12 mouse cellular contexts compared by ENCODE assay signal in the genomic region with DNA sequence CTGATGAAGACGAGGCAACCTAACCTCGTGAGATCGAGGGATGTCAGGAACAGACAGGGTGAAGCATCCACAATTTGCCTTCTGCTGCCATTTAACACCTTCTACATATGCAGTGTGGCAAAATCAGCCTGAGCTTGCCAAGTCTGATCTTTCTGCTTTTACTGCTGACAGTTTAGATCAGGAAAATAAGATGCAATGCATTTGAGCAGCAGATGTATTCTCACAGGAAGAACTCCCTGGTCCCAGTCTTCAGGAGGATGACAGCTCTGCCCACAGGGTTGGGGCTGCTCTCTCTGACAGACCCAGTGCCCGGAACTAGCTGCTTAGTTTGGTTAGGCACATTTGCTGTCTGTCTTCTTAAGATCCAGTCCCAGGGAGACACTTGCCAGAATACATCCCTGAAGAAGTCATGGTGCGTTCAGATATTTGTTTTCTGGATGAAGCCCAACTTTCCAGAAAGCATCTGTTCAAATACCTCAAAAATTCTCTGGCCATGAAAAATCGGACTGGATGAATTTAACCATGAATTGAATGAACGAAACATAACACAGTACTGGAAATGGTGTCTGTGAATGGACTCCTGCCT.
DNase-seq lines count a peak whose midpoint lies in the region; ATAC-seq and TF ChIP-seq lines count a peak whose summit lies in the region.
"Had no signal": no experiment of that assay in that cellular context is flagged by ENCODE, and none has a peak within 500 bp of the region (broad histone marks: within the 10 kb centered on the region; RNA-seq: fewer than 3 reads in every experiment).

No protein-coding gene starts in this region.

- peak; percentile 87 for ATAC-seq in forebrain, embryonic 15.5 days (replicated peaks)
- peak; percentile 50; the same call in 1 of the 2 replicates for ATAC-seq in limb, embryonic 14.5 days (ENCODE audit: low FRiP score, low read depth)

- no peak for TF ChIP-seq POLR2A in limb, embryonic 14.5 days (IDR thresholded peaks at IDR 0.05; ENCODE audit: borderline replicate concordance, extremely low read depth, insufficient read depth, insufficient read length)
- TF ChIP-seq POLR2A in brain, embryonic 14.5 days (IDR thresholded peaks at IDR 0.05; ENCODE audit: borderline replicate concordance, extremely low read depth, insufficient read depth, insufficient read length, poor library complexity, severe bottlenecking): no peak

- H3K9ac ChIP-seq in forebrain, embryonic 15.5 days (replicated peaks): no peak overlapping the region
- H3K9ac ChIP-seq in limb, embryonic 14.5 days (ENCODE audit: low read depth, low read length, severe bottlenecking): no peak overlapping the region
- H3K9ac ChIP-seq: hindbrain, embryonic 12.5 days; kidney, embryonic 15.5 days had no signal

- no peak for TF ChIP-seq CTCF in brain, embryonic 14.5 days (IDR thresholded peaks at IDR 0.05; ENCODE audit: borderline replicate concordance, extremely low read depth, insufficient read depth, insufficient read length)

- peak overlapping the region; percentile 78 for H3K27ac ChIP-seq in forebrain, embryonic 15.5 days (replicated peaks)
- no peak overlapping the region for H3K27ac ChIP-seq in forebrain, embryonic 10.5 days
- no peak overlapping the region for H3K27ac ChIP-seq in limb, embryonic 14.5 days (replicated peaks; ENCODE audit: low read depth, low read length)
- H3K27ac ChIP-seq in limb, embryonic 10.5 days: no peak overlapping the region
- H3K27ac ChIP-seq: hindbrain, embryonic 12.5 days; kidney, embryonic 15.5 days; macrophage had no signal

- no peaks in the 10 kb centered on the region for H3K9me3 ChIP-seq in forebrain, embryonic 15.5 days
- no peaks in the 10 kb centered on the region for H3K9me3 ChIP-seq in forebrain, embryonic 10.5 days
- no peaks in the 10 kb centered on the region for H3K9me3 ChIP-seq in limb, embryonic 14.5 days (ENCODE audit: control insufficient read depth, low read length)
- no peaks in the 10 kb centered on the region for H3K9me3 ChIP-seq in limb, embryonic 10.5 days (replicated peaks)
- H3K9me3 ChIP-seq: hindbrain, embryonic 12.5 days; kidney, embryonic 15.5 days had no signal

- no peaks in the 10 kb centered on the region for H3K36me3 ChIP-seq in forebrain, embryonic 15.5 days
- H3K36me3 ChIP-seq in forebrain, embryonic 10.5 days (replicated peaks): no peaks in the 10 kb centered on the region
- H3K36me3 ChIP-seq in limb, embryonic 14.5 days (ENCODE audit: control insufficient read depth, insufficient read depth, low read length): no peaks in the 10 kb centered on the region
- H3K36me3 ChIP-seq in limb, embryonic 10.5 days: no peaks in the 10 kb centered on the region
- H3K36me3 ChIP-seq: hindbrain, embryonic 12.5 days; kidney, embryonic 15.5 days had no signal

- DNase-seq in forebrain, embryonic 10.5 days (ENCODE audit: extremely low spot score, low spot score): no peak
- peak; percentile 55 for DNase-seq in limb, embryonic 14.5 days (ENCODE audit: low spot score)
- no peak for DNase-seq in limb, embryonic 10.5 days (ENCODE audit: low spot score)
- DNase-seq in brain, embryonic 14.5 days (ENCODE audit: low read depth): peak; percentile 88
- peak; percentile 48 to 56 for DNase-seq in layer of hippocampus, postnatal 36 days
- DNase-seq in adrenal gland, postnatal 25 days: no peak
- DNase-seq in embryo, embryonic 11 days: no peak
- DNase-seq: gastrocnemius, postnatal 36 days had no signal

- H3K4me1 ChIP-seq in forebrain, embryonic 15.5 days: peaks cover 11% of the 10 kb centered on the region
- no peaks in the 10 kb centered on the region for H3K4me1 ChIP-seq in forebrain, embryonic 10.5 days
- no peaks in the 10 kb centered on the region for H3K4me1 ChIP-seq in limb, embryonic 14.5 days (ENCODE audit: control insufficient read depth, insufficient read depth, low read length)
- H3K4me1 ChIP-seq in limb, embryonic 10.5 days: no peaks in the 10 kb centered on the region
- H3K4me1 ChIP-seq: hindbrain, embryonic 12.5 days; kidney, embryonic 15.5 days had no signal

- 0 out of 2 replicates have a peak overlapping the region, but pooled peaks have one; percentile 8 for H3K4me2 ChIP-seq in forebrain, embryonic 15.5 days (replicated peaks)
- no peak overlapping the region for H3K4me2 ChIP-seq in limb, embryonic 14.5 days (replicated peaks; ENCODE audit: low read depth, low read length, severe bottlenecking)
- H3K4me2 ChIP-seq: hindbrain, embryonic 12.5 days; kidney, embryonic 15.5 days had no signal

- WGBS in forebrain, embryonic 15.5 days: 56% methylated on average over 7 of the region's 7 CpGs
- 89% methylated on average over 7 of the region's 7 CpGs for WGBS in forebrain, embryonic 10.5 days
- WGBS in limb, embryonic 14.5 days: 66% methylated on average over 7 of the region's 7 CpGs
- 88% methylated on average over 7 of the region's 7 CpGs for WGBS in limb, embryonic 10.5 days

- H3K27me3 ChIP-seq in forebrain, embryonic 15.5 days: no peaks in the 10 kb centered on the region
- no peaks in the 10 kb centered on the region for H3K27me3 ChIP-seq in forebrain, embryonic 10.5 days (ENCODE audit: poor library complexity, severe bottlenecking)
- no peaks in the 10 kb centered on the region for H3K27me3 ChIP-seq in limb, embryonic 14.5 days (ENCODE audit: control insufficient read depth, insufficient read depth, low read length)
- H3K27me3 ChIP-seq in limb, embryonic 10.5 days (ENCODE audit: low read depth, poor library complexity, severe bottlenecking): no peaks in the 10 kb centered on the region
- H3K27me3 ChIP-seq: hindbrain, embryonic 12.5 days; kidney, embryonic 15.5 days had no signal

- no peak overlapping the region for H3K4me3 ChIP-seq in forebrain, embryonic 15.5 days
- no peak overlapping the region for H3K4me3 ChIP-seq in forebrain, embryonic 10.5 days
- H3K4me3 ChIP-seq in limb, embryonic 14.5 days (replicated peaks; ENCODE audit: low read length): no peak overlapping the region
- H3K4me3 ChIP-seq in limb, embryonic 10.5 days: no peak overlapping the region
- H3K4me3 ChIP-seq: hindbrain, embryonic 12.5 days; kidney, embryonic 15.5 days had no signal

Comparison
In these comparisons a context has a peak if more than half of its experiments do, and no peak if none do; other contexts are left out.
1. DNase-seq: peak in limb, embryonic 14.5 days (single experiment), brain, embryonic 14.5 days (single experiment) and layer of hippocampus, postnatal 36 days (2 of 2); none in forebrain, embryonic 10.5 days (single experiment), limb, embryonic 10.5 days (single experiment), adrenal gland, postnatal 25 days (single experiment) and embryo, embryonic 11 days (single experiment).